In genomic region chr10:13422121-13422520, GRCm38 (mm10) we compare ENCODE assay signal across 21 mouse cellular contexts. TPM values are rescaled to one million over a fixed set of nuclear protein-coding genes. Genes with fewer than 3 reads are reported as not detected.
DNase-seq lines count a peak whose midpoint lies in the region; ATAC-seq and TF ChIP-seq lines count a peak whose summit lies in the region.
"Had no signal": no experiment of that assay in that cellular context is flagged by ENCODE, and none has a peak within 500 bp of the region (broad histone marks: within the 10 kb centered on the region; RNA-seq: fewer than 3 reads in every experiment).

No protein-coding gene starts in this region.

- TF ChIP-seq CTCF in forebrain, postnatal 0 days (IDR thresholded peaks at IDR 0.05; ENCODE audit: low read depth) = no peak
- no peak for TF ChIP-seq CTCF in hindbrain, postnatal 0 days (IDR thresholded peaks at IDR 0.05; ENCODE audit: low read depth)
- TF ChIP-seq CTCF in CH12.LX (conservative IDR thresholded peaks at IDR 0.05 in 1 of 2, IDR thresholded peaks at IDR 0.05 in 1 of 2; ENCODE audit: low read depth in 2 of 2, low read length in 2 of 2) = no peak
- TF ChIP-seq CTCF in brain, embryonic 14.5 days (IDR thresholded peaks at IDR 0.05; ENCODE audit: borderline replicate concordance, extremely low read depth, insufficient read depth, insufficient read length) = no peak

- TF ChIP-seq EP300 in CH12.LX (IDR thresholded peaks at IDR 0.05; ENCODE audit: low read length) = no peak

- no peak overlapping the region for H3K4me3 ChIP-seq in forebrain, postnatal 0 days (ENCODE audit: low read depth, low read length)
- H3K4me3 ChIP-seq in forebrain, embryonic 13.5 days = no peak overlapping the region
- no peak overlapping the region for H3K4me3 ChIP-seq in hindbrain, postnatal 0 days (ENCODE audit: low read length)
- no peak overlapping the region for H3K4me3 ChIP-seq in hindbrain, embryonic 12.5 days
- no peak overlapping the region for H3K4me3 ChIP-seq in CH12.LX (replicated peaks in 1 of 3; ENCODE audit: low read depth in 2 of 3, low read length in 2 of 3, poor library complexity in 1 of 3)
- H3K4me3 ChIP-seq: embryonic facial prominence, embryonic 15.5 days; erythroblast, embryonic 14.5 days; heart, embryonic 13.5 days; hindbrain, embryonic 15.5 days had no signal

- H3K9ac ChIP-seq in forebrain, postnatal 0 days = no peak overlapping the region
- no peak overlapping the region for H3K9ac ChIP-seq in forebrain, embryonic 13.5 days
- no peak overlapping the region for H3K9ac ChIP-seq in hindbrain, postnatal 0 days (replicated peaks; ENCODE audit: low read length)
- H3K9ac ChIP-seq in hindbrain, embryonic 12.5 days = no peak overlapping the region
- H3K9ac ChIP-seq in CH12.LX (ENCODE audit: insufficient read depth, low read depth) = no peak overlapping the region
- H3K9ac ChIP-seq: embryonic facial prominence, embryonic 15.5 days; heart, embryonic 13.5 days; hindbrain, embryonic 15.5 days had no signal

- H3K4me1 ChIP-seq in forebrain, postnatal 0 days (ENCODE audit: insufficient read depth) = no peaks in the 10 kb centered on the region
- H3K4me1 ChIP-seq in forebrain, embryonic 13.5 days = peaks cover 17% of the 10 kb centered on the region
- no peaks in the 10 kb centered on the region for H3K4me1 ChIP-seq in hindbrain, postnatal 0 days (ENCODE audit: insufficient read depth, low read length)
- no peaks in the 10 kb centered on the region for H3K4me1 ChIP-seq in hindbrain, embryonic 12.5 days
- peaks cover 0 to 6% of the 10 kb centered on the region in 2 experiments; a peak in 1 of 4 replicates for H3K4me1 ChIP-seq in CH12.LX (ENCODE audit: control insufficient read depth in 1 of 2, insufficient read depth in 2 of 2)
- H3K4me1 ChIP-seq: embryonic facial prominence, embryonic 15.5 days; heart, embryonic 13.5 days; hindbrain, embryonic 15.5 days had no signal

- in situ Hi-C loops in CH12.LX (cut with MboI; ENCODE audit: low pct_ligation_motif_present, low pct_unique_long_range_greater_than_20kb, low sequenced_read_pairs) = loop anchor here (5.0 kb wide), 1 partner anchor 405 kb away; no protein-coding TSS in a partner anchor

- TF ChIP-seq POLR2A in CH12.LX (IDR thresholded peaks at IDR 0.05; ENCODE audit: low read depth, low read length) = no peak
- no peak for TF ChIP-seq POLR2A in brain, embryonic 14.5 days (IDR thresholded peaks at IDR 0.05; ENCODE audit: borderline replicate concordance, extremely low read depth, insufficient read depth, insufficient read length, poor library complexity, severe bottlenecking)

- TF ChIP-seq RAD21 in CH12.LX (IDR thresholded peaks at IDR 0.05; ENCODE audit: low read depth, low read length) = no peak

- H3K9me3 ChIP-seq in forebrain, postnatal 0 days (ENCODE audit: low read length) = no peaks in the 10 kb centered on the region
- H3K9me3 ChIP-seq in forebrain, embryonic 13.5 days (replicated peaks) = no peaks in the 10 kb centered on the region
- no peaks in the 10 kb centered on the region for H3K9me3 ChIP-seq in hindbrain, postnatal 0 days (ENCODE audit: low read length)
- H3K9me3 ChIP-seq in hindbrain, embryonic 12.5 days (replicated peaks) = no peaks in the 10 kb centered on the region
- H3K9me3 ChIP-seq in CH12.LX (replicated peaks; ENCODE audit: low read length) = no peaks in the 10 kb centered on the region
- H3K9me3 ChIP-seq: embryonic facial prominence, embryonic 15.5 days; heart, embryonic 13.5 days; hindbrain, embryonic 15.5 days had no signal

- no peaks in the 10 kb centered on the region for H3K27me3 ChIP-seq in forebrain, postnatal 0 days (ENCODE audit: insufficient read depth, low read length)
- no peaks in the 10 kb centered on the region for H3K27me3 ChIP-seq in forebrain, embryonic 13.5 days
- no peaks in the 10 kb centered on the region for H3K27me3 ChIP-seq in hindbrain, postnatal 0 days (ENCODE audit: insufficient read depth, low read length)
- no peaks in the 10 kb centered on the region for H3K27me3 ChIP-seq in hindbrain, embryonic 12.5 days
- no peaks in the 10 kb centered on the region for H3K27me3 ChIP-seq in CH12.LX (replicated peaks)
- H3K27me3 ChIP-seq: embryonic facial prominence, embryonic 15.5 days; heart, embryonic 13.5 days; hindbrain, embryonic 15.5 days had no signal

- dilution Hi-C loops in CH12.LX (cut with MboI; ENCODE audit: extremely low pct_ligation_motif_present, extremely low pct_unique_long_range_greater_than_20kb, low sequenced_read_pairs) = no loop called here

- no peaks in the 10 kb centered on the region for H3K79me2 ChIP-seq in CH12.LX (replicated peaks; ENCODE audit: control insufficient read depth, extremely low read depth, insufficient read depth, poor library complexity, severe bottlenecking)

- peak; percentile 55; the same call in 1 of the 2 replicates for ATAC-seq in forebrain, postnatal 0 days
- no peak for ATAC-seq in forebrain, embryonic 13.5 days
- no peak for ATAC-seq in hindbrain, postnatal 0 days
- ATAC-seq in hindbrain, embryonic 12.5 days (ENCODE audit: low FRiP score) = no peak

- no peaks in the 10 kb centered on the region for H3K36me3 ChIP-seq in forebrain, postnatal 0 days (ENCODE audit: insufficient read depth)
- no peaks in the 10 kb centered on the region for H3K36me3 ChIP-seq in forebrain, embryonic 13.5 days (ENCODE audit: poor library complexity, severe bottlenecking)
- no peaks in the 10 kb centered on the region for H3K36me3 ChIP-seq in hindbrain, postnatal 0 days (ENCODE audit: insufficient read depth, low read length)
- no peaks in the 10 kb centered on the region for H3K36me3 ChIP-seq in hindbrain, embryonic 12.5 days
- H3K36me3 ChIP-seq in CH12.LX (replicated peaks in 1 of 2; ENCODE audit: control insufficient read depth in 1 of 2, insufficient read depth in 1 of 2, low read length in 1 of 2) = no peaks in the 10 kb centered on the region
- H3K36me3 ChIP-seq: embryonic facial prominence, embryonic 15.5 days; heart, embryonic 13.5 days; hindbrain, embryonic 15.5 days had no signal

- DNase-seq in forebrain, postnatal 0 days = no peak
- DNase-seq in hindbrain, postnatal 0 days (ENCODE audit: low spot score) = peak; percentile 27
- no peak for DNase-seq in CH12.LX (ENCODE audit: extremely low read depth)
- peak; percentile 67 for DNase-seq in brain, embryonic 14.5 days (ENCODE audit: low read depth)
- DNase-seq in spleen, postnatal 36 days (ENCODE audit: low spot score in 2 of 2) = no peak
- no peak for DNase-seq in kidney, adult 9 months
- DNase-seq: adrenal gland, adult 8-10 months; adrenal gland, postnatal 36 days; cerebellum, adult 11 months; cerebellum, adult 8-10 months; cerebellum, postnatal 14 days; embryo, embryonic 11 days; gastrocnemius, postnatal 14 days; heart, postnatal 36 days; kidney, adult 11 months had no signal

- 58% methylated on average over 9 of the region's 9 CpGs for WGBS in forebrain, postnatal 0 days
- 76% methylated on average over 9 of the region's 9 CpGs for WGBS in forebrain, embryonic 13.5 days
- WGBS in hindbrain, postnatal 0 days = 61% methylated on average over 9 of the region's 9 CpGs
- WGBS in hindbrain, embryonic 12.5 days = 76% methylated on average over 9 of the region's 9 CpGs

- H3K27ac ChIP-seq in forebrain, postnatal 0 days (ENCODE audit: low read depth, low read length) = no peak overlapping the region
- H3K27ac ChIP-seq in forebrain, embryonic 13.5 days = no peak overlapping the region
- no peak overlapping the region for H3K27ac ChIP-seq in hindbrain, postnatal 0 days
- H3K27ac ChIP-seq in hindbrain, embryonic 12.5 days = no peak overlapping the region
- no peak overlapping the region for H3K27ac ChIP-seq in CH12.LX (ENCODE audit: insufficient read depth, low read depth)
- H3K27ac ChIP-seq: embryonic facial prominence, embryonic 15.5 days; heart, embryonic 13.5 days; hindbrain, embryonic 15.5 days had no signal

- H3K4me2 ChIP-seq in forebrain, postnatal 0 days (ENCODE audit: low read depth) = no peak overlapping the region
- no peak overlapping the region for H3K4me2 ChIP-seq in forebrain, embryonic 13.5 days
- no peak overlapping the region for H3K4me2 ChIP-seq in hindbrain, postnatal 0 days (ENCODE audit: low read depth, low read length)
- H3K4me2 ChIP-seq in hindbrain, embryonic 12.5 days (replicated peaks) = no peak overlapping the region
- peak overlapping the region; percentile 16; the same call in 1 of the 2 replicates for H3K4me2 ChIP-seq in CH12.LX (ENCODE audit: insufficient read depth, low read depth, poor library complexity, severe bottlenecking)
- H3K4me2 ChIP-seq: embryonic facial prominence, embryonic 15.5 days; heart, embryonic 13.5 days; hindbrain, embryonic 15.5 days had no signal

TF ChIP-seq in CH12.LX, 34 proteins besides CTCF, POLR2A, EP300 and RAD21:
- TF ChIP-seq PAX5 (IDR thresholded peaks at IDR 0.05; ENCODE audit: low read length) (no peak), MEF2A (IDR thresholded peaks at IDR 0.05; ENCODE audit: borderline replicate concordance, low read depth, low read length) (no peak), POLR2AphosphoS2 (IDR thresholded peaks at IDR 0.05; ENCODE audit: low read depth, low read length) (no peak), ZMIZ1 (IDR thresholded peaks at IDR 0.05; ENCODE audit: low read depth, low read length) (no peak), MAZ (IDR thresholded peaks at IDR 0.05; ENCODE audit: low read depth, low read length) (no peak), MAX (IDR thresholded peaks at IDR 0.05; ENCODE audit: low read length) (no peak), USF1 (IDR thresholded peaks at IDR 0.05; ENCODE audit: low read depth, low read length) (no peak), GABPA (IDR thresholded peaks at IDR 0.05; ENCODE audit: insufficient replicate concordance, low read depth, low read length) (no peak), MYC (IDR thresholded peaks at IDR 0.05; ENCODE audit: low read depth, low read length) (no peak), HCFC1 (IDR thresholded peaks at IDR 0.05; ENCODE audit: low read depth, low read length) (no peak)

RNA-seq across cellular contexts. Expression of gene Phactr2, which starts 52.1 kb away (rescaled TPM):
- 6.9 and 10.5 TPM in 2 replicates for total RNA-seq in forebrain, postnatal 0 days (2014; rRNA removed)
- 4.4 and 8.1 TPM in 2 replicates for polyA plus RNA-seq in forebrain, postnatal 0 days (2015; fragmentation: Nextera tagmentation; extraction: Ambion mirVana)
- 8.5 and 8.6 TPM in 2 replicates for polyA plus RNA-seq in forebrain, embryonic 13.5 days (2015; fragmentation: Nextera tagmentation; extraction: Ambion mirVana)
- total RNA-seq in hindbrain, postnatal 0 days (2014; rRNA removed) = 6.4 and 11.8 TPM in 2 replicates
- polyA plus RNA-seq in hindbrain, postnatal 0 days (2015; fragmentation: Nextera tagmentation; extraction: Ambion mirVana) = 8.8 and 10.2 TPM in 2 replicates
- polyA plus RNA-seq in hindbrain, embryonic 12.5 days (2016; fragmentation: Nextera tagmentation; extraction: Ambion mirVana) = 14.5 and 16.0 TPM in 2 replicates
- total RNA-seq in CH12.LX (2012; rRNA removed) (0.08 TPM in 2 replicates), CH12.LX (2014; rRNA removed) (0.18 and 0.31 TPM in 2 replicates)
- 0.49 and 0.89 TPM in 2 replicates for polyA plus RNA-seq in CH12.LX (2012; ENCODE audit: insufficient read length, low read depth)
- 3.4 and 6.4 TPM in 2 replicates for polyA plus RNA-seq in brain, embryonic 14.5 days (2012; rRNA removed)

Comparison
In these comparisons a context has a peak if more than half of its experiments do, and no peak if none do; other contexts are left out.
1. DNase-seq: peak in hindbrain, postnatal 0 days (single experiment) and brain, embryonic 14.5 days (single experiment); none in forebrain, postnatal 0 days (single experiment), CH12.LX (single experiment), spleen, postnatal 36 days (0 of 2) and kidney, adult 9 months (single experiment).